Mouse (Mus musculus) left cerebral cortex, adult 9 months (tissue): ENCODE measurements around the gene Mfsd2b.
A peak's percentile ranks its signal among the peaks of the same experiment; 100 is the strongest.

Experiments used
- DNase-seq, 2 experiments: peaks; one replicate each; pipeline ENCODE4 v3.0.0; 2022; ENCODE audit warnings: low spot score in 2 of 2

Mfsd2b gene

DNA sequence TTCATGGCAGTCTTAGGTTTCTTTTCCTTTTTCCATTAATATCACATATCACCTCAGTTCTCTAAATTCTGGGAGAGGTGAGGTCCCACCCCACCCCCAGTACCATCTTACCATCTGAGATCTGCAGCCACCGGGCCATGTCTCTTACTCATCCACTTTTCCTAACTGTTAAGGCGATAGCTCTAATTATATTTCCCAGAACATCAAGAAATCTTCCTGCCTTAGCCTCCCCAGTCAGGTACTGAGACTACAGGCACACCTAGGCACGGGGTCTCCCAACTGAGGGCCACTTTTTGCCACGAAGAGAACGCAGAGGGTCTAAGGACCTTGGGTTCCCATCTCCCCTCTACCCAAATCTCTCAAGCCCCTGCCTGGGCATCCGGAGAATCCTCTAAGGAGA lies 628 bp downstream of the Mfsd2b start:
- no peak for DNase-seq

DNA sequence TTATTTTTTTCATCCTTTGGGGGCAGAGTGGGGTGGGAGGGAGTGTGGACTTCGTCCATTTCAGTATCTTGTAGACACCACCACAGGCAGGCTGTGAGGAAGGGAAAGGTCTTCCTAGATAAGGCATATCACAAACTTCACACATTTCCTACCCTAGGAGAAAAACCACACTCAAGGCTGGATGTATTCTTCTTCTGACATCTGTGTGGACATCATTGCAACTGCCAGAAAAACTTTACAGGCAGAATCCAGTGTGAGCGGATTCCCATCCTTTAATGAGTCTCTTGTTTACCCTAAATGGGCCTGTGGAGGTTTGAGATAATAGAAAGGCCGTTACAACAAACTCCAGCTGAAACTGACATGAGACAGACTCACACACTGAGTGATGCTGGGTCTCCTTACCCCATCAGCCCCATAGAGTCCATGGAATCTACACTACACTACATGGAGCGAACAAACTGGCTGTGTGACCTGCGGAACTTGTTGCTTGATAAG lies 1.1 kb downstream of the Mfsd2b start:
- no peak for DNase-seq

DNA sequence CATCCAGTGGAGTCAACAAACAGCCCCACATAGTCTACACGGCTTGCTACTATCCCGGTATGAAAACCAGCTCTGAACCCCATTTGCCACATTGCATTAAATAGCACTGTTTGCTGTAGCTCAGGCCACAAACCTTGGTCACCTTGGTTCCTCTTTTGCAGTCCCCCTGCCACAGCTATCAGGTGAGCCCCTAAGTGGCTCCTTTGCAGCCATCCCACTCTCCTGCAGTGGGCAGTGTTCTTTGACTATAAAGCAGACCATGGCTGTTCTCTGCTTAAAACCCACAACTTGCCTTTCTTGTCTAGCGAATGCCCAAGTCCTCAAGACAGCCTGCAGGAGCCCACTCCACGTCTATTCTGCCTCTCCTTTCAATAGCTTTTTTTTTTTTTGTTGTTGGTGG lies 1.9 kb downstream of the Mfsd2b start:
- no peak for DNase-seq

DNA sequence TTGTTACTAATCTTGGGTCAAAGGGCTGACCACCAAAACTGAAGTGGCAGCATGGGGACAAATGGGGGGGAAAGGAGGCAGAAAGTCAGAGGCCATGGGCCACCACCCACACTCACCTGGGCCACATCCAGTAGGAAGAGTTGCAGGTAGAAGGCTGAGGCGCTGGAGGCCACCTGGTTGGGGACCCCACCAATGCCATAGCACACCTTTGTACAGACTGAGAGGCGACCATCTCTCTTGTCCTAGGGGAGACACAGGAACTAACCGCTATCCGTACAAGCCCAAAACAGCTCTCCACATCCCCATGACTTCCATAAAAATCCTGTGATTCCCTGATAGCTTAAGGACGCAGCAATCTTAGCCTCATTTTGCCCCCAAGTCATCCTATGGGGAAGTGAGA lies 2.9 kb downstream of the Mfsd2b start:
- no peak for DNase-seq

DNA sequence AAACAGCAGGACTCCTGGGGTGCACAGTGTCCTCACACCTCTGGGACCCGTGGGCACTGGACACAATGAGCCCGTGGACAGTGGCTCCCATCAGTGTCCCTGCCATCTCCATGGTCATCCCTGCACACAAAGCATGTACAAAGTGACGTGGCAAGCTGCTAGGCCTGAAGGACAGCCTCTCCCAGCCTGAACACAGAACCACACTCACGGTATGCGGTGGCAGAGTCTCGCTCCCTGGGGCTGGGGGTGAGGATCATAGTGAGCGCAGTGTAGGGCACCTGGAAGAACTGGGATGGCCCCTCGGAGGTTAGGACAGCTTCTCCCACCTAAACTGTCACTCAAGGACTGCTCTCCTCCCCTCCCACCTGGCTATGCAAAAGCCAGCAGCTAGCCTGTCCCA lies 5.2 kb downstream of the Mfsd2b start:
- no peak for DNase-seq

DNA sequence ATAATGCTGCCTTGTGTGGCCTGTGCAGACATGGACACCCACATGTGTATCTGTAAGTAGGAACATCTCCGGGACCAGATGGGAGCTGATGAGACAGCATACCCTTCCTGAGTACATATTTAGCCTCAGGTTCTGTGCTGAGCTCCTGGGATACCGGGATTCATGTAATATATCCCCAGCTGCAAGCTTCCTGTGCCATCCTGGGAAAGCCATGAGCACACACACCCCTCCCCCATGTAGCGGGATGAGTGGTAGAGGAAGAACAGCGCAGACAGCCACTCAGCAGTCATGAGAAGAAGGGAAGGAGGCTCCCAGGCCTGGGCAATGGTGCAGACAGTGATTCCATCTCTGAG lies 9.8 kb downstream of the Mfsd2b start:
- peak in 1 of 2 experiments; percentile 65 for DNase-seq

DNA sequence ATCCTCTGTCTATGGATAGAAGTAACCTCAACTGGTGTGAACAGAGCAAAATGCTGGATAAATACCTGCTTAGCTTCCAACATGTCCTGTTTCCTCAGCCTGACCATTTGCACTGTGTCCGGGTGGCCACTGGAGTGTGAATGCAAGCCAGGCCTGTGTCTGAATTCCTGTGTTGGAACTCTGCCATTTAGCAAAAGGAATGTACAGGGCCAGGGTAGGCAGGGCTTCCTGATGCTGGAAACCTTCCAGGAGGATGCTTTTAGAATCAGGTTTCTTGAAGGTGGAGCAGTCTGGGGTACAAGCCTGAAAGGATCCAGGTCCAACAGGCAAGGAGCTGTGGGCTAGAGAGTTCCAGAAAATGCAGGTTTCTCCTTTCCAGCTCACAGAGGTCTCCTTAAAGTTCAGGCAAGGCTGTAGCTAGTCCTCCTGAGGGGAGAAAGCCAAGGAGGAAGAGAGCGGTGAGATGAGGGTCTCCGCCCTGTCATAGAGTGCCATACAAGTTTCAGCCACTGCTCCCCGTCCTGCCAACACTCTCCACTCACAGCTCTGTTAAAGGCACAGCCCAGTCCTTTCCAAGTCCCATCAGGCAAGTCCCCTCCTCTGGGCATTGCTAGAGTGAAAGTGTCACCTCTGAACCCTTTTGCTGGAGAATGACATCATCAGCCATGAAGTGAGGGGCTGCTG lies 10.4 kb downstream of the Mfsd2b start:
- no peak for DNase-seq

DNA sequence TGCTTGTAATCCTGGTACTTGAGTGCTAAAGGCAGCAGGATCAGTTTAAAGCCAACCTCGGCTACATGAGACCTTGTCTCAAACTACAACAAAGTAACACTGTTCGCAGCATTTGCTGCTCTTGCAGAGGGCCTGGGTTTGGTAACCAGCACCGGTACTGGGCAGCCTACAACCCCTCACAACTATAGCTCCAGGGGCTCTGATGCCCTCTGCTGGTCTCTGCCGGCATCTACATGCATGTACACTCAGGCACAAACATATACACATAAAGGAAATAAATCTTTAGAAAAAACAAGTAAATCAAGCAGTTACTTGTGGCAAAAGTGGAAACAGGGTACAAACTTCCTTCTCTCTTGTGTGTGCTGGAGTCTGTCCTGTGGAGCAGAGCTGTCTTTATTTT lies 11.5 kb downstream of the Mfsd2b start:
- DNase-seq: no peak

DNA sequence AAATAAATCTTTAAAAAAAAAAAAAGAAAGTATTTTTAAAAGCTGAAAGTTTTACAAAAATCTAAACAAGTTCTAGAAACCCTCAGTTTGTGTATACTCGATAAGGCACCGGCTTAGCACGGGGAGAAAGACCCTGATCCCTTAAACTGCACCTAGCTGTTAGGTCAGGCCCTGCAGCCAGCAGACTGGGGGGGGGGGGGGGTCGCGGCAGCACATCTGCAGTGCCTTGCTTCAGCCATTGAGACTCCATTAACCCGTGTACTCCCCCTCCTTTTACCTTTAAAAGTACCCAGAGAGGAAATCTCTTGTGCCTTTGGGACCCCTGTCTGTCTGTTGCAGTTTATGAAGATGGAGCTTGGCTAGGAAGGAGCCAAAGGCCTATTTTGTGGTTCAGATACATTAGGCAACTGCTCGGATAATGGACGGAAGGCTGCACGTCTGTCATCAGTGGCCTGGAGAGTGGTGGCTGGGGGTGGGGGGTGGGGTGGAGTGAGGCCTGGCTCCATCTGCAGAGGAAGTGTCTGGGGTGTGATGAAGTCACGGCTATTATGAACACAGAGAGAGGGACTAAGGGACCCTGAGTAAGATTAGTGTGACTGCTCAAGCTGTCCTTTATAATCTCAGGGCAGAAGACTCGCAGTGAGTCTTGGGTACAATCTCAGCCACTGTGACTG lies 14.8 kb downstream of the Mfsd2b start:
- DNase-seq: no peak

DNA sequence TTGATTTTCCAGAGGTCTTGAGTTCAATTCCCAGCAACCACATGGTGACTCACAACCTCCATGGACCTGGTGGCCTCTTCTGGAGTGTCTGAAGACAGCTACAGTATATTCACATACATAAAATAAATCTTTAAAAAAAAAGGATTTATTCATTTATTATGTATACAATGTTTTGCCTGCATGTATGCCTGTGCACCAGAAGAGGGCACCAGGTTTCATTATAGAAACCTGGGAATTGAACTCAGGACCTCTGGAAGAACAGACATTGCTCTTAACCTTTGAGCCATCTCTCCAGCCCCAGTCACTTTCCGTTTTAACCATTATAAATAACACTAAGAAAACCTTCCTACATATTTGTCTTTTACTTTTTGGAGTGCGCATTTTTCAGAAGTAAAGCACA lies 17.3 kb downstream of the Mfsd2b start:
- DNase-seq: no peak

DNA sequence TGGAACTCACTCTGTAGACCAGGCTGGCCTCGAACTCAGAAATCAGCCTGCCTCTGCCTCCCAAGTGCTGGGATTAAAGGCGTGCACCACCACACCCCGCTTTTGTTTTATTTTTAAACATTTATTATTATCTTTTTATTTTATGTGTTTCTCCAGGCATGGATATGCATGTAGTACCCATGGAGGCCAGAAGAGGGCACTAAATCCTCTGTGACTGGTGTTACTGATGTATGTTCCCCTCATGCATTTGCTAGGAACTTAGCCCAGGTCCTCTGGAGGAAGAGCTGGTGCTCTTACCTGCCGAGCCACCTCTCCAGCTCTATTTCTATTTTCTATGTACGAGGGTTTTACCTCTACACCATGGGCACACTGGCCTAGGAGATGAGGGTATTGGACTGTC lies 18.0 kb downstream of the Mfsd2b start:
- DNase-seq: no peak

DNA sequence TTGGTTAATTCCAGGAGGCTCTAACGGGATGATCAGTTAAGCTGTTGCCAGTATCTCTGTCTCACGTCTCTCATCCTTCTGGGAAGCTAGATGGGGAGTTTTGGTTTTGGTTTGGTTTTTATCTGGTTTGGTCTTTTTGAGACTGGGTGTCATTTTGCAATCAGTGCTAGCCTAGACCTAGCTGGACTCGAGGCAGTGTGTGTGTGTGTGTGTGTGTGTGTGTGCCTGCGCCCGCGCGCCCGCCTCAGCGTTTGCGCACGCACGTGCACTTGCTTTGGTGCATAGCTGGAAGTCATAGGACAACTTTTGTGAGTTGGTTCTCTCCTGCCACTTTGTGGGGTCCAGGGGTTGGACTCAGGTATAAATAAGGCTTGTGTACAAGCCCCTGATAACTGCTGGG lies 30.4 kb downstream of the Mfsd2b start:
- no peak for DNase-seq

DNA sequence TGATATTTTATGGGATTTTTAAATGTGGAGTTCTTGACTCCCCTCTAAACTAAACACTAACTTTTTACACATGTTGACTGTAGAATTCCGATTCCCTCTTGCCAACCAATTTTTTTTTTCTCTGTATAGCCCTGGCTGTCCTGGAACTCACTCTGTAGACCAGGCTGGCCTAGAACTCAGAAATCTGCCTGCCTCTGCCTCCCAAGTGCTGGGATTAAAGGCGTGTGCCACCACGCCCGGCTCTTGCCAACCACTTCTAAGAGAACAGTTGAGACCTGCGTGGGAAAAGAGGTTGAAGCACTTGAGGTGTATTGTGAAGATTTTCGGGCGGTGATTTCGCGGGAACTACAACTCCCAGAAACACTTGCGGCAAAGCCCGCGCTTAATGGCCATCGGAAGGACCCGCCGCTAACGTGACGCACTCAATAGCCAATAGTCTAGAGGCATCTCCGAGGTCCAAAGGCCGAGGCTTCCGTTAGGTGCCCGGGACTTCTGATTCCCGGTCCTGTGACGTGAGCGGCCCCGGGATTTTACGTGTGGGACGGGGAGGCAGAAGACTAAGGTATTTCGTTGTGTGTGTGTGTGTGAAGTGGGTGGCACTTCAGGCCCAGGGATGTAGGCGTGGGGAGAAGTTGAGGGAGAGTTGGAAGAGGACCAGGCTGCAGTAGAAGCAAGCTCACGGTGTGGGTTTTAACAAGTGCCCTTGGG lies 31.1 kb downstream of the Mfsd2b start, which contains the start of gene Wdcp:
Gene Wdcp, plus strand, starts transcription at position 414 of the 708 bp plus-strand sequence.
- peak; percentile 85 to 94 for DNase-seq

DNA sequence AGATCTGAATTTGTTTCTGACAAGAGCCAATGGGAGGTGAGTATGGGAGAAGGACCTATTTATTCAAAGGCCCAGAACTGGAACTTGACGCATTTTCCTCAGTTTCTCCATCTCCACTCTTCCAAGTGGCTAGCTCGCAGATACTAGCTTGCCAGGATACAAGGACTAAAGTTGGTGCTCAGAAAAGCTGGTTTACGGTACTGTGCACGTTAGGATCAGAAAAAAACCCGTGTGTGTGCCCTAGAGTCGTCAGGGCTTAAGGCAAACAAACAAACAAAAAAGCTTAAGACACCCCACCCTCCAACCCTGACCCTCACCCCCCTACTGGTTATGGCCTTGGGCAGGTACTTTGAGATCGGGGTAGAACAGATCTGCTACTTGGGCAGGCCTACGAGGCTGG lies 31.7 kb downstream of the Mfsd2b start:
- no peak for DNase-seq

DNA sequence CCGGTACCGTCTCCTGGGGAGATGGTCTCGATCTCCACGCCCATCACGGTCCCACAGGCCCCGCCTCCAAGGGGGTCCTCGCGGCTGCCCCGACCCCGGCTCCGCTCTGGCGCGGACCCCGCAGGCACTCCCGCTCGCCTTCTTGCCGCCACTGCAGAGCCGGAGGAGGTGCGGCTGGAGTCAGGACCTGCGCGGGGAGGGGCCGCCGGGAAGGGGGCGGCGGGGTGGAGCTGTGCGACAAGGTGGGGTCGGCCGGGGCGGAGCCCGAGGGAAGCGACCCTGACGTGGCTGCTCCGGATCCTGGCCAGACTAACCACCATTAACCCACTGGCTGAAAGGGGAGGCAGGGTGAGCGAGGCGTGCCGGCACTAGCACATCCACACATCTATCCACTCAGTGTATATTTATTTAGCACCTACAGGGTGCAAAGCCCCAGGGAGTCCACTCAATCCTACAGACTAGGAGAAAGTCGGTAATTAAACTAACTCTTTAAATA lies 32.7 kb downstream of the Mfsd2b start, which contains the start of gene Fkbp1b:
Gene Fkbp1b, minus strand, starts transcription at position 200 of the 496 bp plus-strand sequence.
- no peak for DNase-seq

DNA sequence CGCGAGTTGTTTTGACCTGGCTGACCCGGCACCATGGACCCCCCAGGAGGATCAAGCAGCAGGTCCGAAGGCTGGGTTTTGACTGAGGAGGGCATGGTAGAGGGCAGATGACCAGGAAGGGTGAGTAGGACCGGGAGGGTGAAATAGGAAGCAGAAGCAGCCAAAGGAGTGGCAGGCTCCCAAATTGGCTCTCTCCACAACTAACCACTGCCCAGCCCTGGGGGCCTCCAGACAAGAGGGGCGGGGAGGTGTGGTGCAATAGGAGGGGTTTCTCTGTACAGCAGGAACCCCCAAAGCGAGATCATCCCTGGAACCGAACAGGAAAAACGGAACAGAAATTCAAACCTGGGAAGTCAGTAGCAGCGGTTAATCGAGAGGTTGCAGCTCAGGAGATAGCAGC lies 33.4 kb downstream of the Mfsd2b start:
- no peak for DNase-seq

DNA sequence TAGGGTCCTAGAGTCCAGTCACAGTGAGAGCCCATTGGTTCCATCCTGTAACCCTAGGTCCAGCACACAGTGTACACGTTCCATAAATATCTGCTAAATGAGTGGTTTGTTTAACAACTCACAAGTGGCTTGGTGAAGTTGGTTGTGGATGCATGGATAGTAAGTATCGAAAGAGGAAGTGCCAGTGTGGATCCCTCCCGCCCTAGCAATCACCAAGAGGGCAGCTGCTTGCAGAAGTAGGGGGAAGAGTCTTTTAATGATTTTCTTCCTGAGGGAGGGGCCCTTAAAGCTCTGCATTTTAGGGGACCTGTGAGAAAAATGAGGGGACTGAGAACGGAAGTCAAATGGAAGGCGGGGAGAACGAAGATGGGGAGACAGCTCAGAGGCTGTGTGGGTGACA lies 34.1 kb downstream of the Mfsd2b start:
- no peak for DNase-seq

DNA sequence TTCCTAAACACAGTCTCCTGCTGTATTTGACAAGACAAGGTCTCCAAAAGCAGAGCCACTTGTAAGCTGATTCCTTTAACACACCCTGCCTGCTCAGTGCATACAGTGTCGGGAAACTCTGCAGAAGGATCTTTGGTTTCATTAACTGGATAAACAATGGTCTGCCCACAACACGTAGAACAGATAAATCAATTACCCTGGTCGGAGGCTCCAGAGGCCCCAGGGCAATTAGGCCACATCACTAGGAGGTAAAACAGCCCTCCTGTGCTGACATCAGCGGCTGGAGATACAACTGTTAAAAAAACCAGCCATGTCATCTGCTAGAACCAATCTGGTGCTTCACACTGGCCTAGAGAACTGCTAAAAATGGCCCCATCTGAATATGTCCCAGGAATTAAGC lies 37.2 kb downstream of the Mfsd2b start:
- no peak for DNase-seq

DNA sequence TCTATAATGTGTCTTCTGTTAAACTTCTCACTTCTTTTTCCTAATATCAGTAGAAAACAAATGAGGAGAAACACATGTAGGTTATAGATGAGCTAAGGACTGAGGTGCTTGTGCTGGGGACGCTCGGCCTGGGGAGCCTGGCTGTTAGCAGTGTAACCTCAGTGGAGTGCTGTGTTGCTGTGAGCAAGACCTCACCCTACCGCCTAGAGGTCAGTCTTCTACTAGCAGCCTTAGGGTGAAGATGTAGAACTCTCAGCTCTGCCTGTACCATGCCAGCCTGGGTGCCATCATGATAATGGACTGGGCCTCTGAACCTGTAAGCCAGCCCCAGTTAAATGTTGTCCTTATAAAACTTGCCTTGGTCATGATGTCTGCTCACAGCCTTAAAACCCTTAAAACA lies 46.9 kb downstream of the Mfsd2b start:
- DNase-seq: no peak

DNA sequence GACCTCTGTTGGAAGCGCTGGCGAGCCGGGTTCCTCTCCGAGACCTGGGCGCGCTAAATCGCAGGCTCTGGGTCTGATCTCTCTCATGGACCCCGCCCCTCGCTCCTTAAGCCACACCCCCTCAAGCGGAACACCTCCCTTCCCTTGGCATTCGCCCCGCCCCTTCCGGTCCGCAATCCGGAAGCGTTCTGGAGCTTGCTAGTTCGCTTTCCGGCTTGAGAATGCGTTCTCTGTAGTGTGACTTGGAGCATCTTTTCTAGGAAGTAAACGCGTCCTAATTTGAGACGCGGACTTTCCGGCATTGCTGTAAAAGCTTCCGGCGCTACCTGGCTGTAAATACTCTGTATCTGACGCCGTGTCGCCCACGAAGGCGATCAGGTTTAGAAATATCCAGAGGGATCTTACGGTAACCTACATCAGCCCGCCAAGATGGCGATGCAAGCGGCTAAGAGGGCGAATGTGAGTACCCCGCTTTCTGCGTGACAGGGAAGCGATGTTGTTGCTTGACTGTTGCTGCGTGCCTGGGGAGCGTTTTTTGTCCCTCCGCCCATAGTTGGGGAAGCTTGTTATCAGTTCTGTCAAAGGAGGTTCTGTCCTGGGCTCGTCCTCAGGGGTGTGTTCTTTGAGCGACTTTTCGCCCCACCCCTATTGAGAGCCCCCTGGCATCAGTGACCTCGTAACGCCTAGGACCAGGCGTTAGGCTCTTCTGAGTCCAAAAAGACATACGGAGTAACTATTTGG lies 56.6 kb downstream of the Mfsd2b start, which contains the start of gene Sf3b6:
Gene Sf3b6, plus strand, starts transcription at position 184 of the 741 bp plus-strand sequence.
- peak; percentile 88 to 98 for DNase-seq

DNA sequence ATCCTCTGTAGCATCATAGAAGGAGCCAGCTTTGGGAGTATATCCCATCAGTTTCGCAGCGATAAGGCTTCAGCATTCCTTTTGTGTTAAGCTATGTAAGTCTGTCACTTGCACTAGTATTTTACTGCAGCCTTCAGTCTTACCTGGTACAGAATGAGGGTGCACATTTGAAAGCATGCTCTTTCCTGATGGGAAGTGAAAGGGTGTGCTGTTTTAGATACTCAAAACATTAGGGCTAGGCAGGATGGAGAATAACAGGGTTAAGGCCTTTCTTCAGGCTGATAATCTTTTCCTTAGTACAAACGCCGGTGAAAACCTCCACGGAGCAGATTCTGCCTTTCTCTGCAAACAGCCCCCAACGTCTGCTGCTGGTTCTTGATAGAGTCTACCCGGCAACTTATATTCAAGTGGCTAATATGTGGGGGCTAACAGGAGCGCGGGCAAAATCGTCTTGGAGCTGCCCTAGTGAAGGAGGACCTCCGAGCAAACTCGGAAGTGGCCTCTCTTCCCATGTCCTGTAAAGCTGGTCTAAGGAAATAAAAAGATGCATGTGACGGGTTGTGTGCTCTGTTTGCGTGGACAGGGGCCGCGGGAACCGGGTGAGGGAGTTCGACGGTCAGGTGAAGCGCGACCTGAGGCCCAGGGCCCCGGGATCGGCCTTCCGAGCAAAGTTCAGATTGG lies 57.3 kb downstream of the Mfsd2b start:
- no peak for DNase-seq
